Mouse (Mus musculus) fibroblast of lung, adult 2 months (primary cell): ENCODE data around the gene Rcsd1.
A peak's percentile ranks its signal among the peaks of the same experiment; 100 is the strongest.
"Not testable (repeated sequence)": the region's sequence is repeated elsewhere in the genome, so short reads cannot be mapped to it uniquely, and the experiment has no call there.

ENCODE experiments used
- DNase-seq: peaks from one replicate; pipeline ENCODE4 v3.0.0-alpha.2; 2011; ENCODE audit warnings: low read depth

Gene Rcsd1

DNA sequence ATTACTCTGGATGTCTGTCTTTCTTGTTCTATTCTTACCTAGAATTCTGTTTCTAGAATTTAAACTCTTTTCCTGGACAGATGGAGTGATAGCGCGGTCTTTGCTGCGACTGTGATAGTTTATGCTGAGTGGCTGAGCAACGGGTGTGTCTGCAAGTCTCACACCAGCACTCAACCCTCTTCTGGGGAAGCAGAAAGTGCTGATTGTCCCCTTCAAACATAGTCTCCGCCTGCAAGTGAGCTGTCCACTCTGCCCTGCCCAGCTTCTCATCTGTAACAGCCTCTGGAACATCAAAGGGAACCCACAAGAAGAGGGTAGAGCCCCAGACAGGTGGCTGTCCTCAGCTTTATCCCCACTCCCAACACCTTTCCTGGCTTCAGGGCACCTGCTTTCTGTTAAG, 19.7 kb downstream of the Rcsd1 start:
- DNase-seq = no peak

DNA sequence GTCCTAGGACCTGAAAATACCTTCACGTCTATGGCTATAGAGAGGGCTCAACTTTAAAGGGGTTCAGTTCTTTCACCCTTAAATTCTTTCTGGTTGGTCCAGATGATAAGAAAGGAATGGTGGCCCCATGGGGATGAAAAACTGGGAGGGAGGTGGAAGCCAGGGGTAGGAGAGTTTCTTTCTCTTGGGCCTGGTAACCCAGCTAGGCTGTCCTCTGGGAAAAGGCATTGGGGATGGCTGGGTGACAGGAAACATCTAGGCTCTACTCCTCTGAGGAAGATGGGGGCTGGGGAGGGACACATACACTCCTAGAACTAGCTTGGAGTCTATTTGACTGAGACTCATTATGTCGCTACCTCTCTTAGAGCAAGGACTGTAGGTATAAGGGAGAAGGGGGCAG, 21.7 kb downstream of the Rcsd1 start:
- DNase-seq = no peak

DNA sequence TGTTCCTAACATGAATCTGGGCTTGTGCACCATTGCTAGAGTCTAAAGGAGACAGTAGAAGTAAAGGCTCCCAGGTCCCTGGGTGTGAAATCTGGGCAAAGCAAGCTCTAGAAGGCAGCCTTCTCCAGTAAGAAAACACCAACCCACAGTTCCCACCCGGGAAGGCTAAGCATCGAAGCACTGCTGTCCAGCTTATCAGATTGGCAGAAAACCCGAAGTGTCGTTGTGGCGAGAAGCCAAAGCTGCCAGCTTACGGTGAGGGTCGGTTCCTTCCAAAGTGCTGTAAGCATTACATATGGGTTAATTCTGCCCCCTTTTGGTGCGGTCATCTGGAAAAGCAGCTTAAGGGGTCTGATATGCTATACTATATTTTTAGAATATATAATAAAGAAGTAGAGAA, 22.6 kb downstream of the Rcsd1 start:
- no peak for DNase-seq

DNA sequence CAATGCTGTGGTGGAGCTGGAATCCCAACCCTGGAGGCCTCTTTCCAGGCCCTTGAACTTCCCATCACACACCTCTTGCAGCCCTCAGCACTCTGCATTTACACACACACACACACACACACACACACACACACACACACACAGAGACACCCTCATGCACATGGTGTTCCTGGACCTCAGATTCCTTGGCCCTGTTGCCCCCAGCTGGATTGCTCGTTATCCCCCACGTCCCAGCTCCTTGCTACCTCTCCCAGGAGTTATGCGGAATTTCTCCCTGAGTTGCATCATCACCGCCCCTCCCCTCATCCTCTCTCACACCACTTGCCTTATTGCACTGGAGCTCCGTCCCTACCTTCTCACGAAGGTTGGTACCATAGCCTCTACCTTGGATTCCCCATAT, 23.2 kb downstream of the Rcsd1 start:
- no peak for DNase-seq

DNA sequence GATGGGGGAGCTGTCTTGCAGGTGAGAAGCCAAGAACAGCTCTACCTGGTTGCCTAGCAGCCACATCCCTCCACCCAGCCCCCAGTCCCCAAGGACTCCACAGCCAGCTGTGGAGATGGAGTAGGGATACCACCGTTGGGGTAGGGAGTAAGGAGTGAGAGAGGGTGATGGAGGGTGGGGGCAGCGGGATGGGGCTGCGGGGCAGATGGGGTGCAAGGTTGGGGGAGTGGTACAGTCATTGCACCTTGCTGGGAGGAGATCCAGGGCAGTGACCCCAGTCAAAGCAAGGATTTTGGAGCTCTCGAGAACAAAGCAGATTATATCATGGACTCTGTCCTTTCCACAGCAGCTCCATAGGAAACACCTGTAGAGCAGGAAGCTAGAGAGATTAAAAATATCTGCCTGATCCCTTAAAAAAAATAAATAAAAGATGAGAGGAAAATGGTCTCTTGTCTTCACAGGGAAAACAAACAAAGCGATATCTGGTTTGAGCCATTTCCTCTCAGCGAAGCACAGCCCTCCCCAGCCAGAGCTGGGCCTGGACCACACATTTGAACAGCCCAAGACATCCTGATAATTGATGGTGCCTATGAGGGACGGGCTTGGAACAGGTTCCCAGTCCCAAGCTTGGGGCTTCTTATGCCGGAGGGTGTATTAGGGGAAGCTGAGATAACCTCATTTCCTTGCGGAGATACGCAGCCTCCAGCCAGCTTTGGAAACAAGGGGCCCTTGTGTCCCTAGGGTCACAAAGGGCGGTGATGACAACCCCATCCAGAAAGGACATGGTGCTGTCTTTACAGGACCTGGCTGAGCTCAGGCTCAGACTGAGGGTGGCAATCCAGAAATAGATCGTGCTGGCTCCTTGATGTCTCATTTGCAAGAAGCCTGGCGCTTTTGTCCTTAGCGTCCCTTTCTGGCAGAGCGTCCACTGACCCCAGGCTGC, 25.0 kb downstream of the Rcsd1 start:
- no peak for DNase-seq

DNA sequence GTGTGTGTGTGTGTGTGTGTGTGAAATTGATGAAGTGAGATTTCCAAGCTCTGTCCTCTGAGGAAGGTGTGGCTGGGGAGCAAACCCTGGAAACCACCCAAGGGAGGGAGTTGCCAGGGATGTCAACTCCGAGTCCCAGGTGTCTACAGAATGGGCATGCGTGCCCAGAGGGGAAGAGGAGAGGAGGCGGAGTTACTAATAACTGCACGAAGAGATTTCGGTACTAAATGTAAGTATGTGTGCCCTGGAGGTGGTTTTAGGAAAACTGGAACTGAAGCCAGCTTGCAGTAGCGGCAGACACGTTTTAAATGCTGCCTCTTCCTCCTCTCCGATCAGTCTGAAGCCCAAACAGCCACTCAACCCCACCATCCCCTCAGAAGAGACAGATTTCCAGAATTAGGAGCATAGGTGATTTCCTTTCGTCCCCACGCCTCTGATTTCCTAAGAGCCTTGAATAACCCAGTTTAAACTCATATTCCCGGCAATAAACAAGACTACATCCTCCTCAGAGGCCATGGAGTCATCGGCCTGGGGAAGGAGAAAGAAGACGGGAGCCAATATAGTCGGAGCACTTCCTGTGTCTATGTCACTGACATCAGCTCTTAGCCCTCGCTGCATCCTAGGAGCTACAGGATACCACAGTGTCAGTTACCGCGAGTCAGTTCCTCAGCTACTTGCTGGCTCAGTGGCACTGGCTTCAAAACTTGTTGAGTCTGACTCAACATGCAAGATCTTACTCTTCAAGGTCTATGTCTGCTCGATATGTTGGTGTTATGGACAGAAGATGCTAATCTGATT, 27.3 kb downstream of the Rcsd1 start:
- DNase-seq = no peak

DNA sequence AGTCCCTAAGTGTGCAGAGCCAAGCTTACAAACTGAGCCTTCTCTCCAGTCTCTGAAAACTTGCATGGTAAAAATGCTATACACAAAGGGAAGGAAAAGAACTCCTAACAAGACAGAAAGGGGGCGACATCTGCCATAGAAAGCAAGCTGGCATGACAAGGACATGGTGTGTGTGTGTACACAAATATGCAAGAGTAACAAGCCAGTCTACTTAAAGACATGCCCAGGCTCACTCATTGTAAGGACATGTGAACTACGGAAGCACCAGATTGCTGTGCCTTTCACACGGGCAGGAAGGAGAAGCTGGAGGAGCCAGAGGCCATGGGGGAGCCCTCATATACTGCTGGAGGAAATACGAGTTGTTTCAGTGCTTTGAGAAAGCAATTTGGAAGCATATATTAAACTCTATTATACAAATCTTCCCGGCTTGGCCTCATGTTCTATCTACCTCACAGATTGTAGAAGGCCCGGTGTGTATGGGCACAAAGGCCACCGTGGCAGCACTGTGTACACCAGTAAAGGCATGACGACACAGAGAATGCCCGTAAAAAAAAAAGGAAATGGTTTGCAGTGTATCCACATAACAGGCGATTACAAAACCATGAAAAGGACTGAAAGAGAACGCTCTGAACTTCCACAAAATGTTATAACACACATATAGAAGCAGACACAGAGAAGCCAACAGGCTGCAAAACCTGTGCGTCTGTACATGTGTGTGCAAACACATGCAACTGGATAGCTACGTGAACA, 28.3 kb downstream of the Rcsd1 start:
- no peak for DNase-seq

DNA sequence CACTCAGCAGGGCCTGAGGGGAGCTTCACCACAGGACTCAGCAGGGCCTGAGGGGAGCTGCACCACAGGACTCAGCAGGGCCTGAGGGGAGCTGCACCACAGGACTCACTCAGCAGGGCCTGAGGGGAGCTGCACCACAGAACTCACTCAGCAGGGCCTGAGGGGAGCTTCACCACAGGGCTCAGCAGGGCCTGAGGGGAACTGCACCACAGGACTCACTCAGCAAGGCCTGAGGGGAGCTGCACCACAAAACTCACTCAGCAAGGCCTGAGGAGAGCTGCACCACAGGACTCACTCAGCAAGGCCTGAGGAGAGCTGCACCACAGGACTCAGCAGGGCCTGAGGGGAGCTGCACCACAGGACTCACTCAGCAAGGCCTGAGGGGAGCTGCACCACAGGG, 29.5 kb downstream of the Rcsd1 start:
- not testable (repeated sequence) for DNase-seq

DNA sequence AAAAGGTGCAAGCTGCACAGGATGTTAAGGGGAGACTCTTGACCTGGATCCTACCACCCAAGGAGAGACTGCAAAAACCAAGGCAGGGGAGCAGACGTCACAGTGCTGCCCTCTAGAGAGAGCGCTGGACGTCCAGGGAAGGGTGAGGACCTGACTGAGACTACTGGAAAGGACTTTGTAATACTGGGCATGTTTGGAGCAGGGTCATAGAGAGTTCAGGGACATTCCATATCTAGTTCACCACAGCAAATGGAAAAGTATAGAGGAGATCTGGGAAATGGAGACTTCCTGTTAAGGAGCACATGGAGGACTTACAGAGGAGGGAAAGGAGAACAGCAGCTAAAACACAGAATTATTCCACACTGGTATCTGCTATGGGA, 29.9 kb downstream of the Rcsd1 start:
- no peak for DNase-seq

DNA sequence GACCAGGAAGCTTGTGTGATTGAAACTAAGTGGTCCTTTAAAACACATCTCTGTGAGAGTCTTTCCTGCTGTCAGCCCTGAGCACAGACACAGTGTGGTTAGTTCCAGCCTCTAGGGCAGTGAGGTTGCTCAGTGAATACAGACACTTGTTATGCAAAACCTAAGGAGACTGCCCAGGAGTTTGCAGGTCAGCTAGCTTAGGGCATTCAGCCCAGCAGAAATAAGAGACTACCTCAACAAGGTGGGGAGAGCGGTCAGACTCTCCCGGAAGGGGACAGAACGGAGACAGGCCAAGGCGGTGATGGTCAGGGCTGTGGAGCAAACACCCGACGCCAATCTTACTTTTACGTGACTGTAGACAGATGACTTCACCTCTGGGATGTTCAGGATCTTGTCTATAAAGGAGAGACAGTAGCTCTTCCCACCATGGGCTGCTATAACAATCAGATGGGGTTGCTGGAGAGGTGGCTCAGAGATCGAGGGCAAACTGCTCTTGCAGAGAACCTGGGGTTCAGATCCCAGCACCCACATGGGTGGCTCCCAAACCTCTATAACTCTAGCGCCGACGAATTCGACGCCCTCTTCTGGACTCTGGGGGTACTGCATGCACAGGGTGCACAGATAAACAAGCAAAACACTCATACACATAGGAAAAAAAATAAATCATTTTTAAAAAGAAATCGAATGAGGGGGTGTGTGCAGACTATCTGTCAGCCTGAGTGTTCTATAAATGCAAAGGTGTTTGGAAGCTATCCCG, 30.5 kb downstream of the Rcsd1 start:
- no peak for DNase-seq

DNA sequence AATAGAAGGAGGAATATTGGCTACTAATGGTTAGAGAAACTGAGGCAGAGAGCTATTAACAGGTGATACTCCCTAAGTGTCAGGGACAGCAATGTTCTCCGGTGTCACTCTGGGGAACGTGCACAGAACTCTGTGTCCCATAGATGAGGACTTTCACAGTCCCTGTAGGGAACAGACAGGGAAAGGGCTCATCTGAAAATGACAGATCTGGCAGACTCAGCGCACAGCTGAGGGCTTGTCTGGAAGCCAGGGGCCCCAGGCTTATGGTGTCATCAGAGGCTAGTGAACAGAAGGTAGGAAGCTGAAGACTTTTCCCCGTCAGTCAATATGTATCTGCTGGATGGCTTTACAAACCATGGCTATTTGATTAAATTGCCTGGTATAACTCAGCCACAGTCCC, 32.0 kb downstream of the Rcsd1 start:
- DNase-seq = no peak

DNA sequence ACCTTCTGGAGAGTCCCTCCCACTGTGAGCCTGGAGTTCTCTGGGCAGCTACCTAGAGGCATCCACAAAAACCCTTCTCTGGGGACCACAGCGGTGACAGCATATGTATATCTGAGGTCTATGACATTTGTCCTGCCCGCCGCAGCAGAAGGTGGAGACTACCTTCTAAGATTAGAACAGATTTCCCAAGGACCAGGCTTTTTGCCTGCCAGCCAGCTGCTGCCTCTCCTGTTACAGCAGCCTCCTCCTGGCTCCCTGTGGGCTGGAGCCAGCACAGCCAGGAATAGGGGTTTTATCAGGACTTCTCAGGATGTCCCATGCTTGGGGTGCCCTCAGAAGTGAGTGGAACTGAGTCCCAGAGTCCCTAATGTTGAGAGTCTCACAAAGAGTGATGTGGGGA, 32.6 kb downstream of the Rcsd1 start:
- no peak for DNase-seq

DNA sequence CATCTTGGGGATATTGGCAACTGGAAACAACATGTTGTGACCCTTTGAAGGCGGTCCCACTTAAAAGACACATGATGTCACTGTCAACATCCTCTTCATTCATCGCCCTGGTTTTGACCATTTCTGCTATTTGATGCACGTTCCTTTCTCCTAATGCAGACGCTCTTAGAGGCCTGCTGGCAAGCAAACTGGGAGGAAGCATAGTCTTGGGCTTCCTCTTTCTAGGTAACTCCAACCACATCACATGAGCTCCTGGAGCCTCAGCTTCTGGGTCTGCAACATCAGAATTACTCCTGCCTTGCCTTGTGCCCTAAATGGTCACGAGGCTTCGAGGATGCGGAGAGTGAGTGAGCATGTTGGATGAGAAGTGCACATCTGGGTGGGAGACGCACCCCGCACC, 34.4 kb downstream of the Rcsd1 start:
- no peak for DNase-seq

DNA sequence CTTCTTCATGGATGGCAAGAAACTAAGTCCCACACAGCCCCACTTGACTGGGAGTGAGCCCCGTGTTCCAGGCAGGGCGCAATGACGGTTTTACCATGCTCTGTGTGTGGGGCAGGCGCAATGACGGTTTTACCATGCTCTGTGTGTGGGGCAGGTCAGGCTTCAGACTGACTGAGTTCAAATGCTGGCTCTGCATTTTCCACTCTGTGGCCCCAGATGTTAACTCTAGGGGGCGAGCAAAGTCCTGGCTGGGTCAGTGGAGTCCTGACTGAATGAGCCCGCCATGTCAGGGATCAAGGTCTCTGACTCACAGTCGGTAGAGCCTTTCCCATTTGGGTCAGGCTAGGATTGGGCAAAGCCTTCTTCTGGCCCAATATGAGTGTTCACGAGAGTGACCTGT, 37.2 kb downstream of the Rcsd1 start:
- no peak for DNase-seq

DNA sequence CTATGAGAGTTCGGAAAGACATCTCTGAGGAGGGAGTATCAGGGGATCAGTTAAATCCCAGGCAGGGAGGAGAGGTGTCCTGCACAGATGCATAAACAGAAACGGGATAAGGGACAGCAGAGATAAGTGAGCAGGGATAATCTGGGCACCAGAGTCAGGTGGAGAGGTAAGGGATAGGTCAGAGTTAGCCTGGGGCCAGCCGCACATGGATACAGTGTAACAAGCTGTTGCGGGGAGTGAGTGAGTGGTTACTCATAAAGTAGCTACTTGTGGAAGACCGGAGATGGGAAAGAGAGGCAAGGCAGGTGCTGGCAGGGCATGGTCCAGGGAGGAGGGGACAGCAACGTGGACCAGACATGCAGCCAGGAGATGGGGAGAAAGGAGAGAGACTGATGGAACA, 39.5 kb downstream of the Rcsd1 start:
- DNase-seq = no peak

DNA sequence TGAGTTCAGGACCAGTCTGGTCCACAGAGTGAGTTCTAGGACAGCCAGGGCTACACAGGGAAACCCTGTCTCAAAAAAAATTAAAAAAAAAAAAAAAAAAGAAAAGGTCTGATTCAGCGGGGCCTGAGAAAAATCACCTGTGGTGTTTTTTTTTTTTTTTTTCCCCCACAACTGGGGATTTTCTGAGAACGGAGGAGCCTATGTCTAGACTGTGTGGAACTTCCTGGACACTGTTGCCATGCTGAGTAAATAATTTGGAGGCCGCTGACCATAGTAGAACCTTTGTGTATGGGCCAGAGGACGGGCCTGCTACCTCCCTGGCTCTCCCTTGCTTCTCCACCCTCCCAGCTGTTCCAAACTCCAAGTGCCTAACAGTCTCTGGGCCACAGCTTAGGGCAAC, 40.7 kb downstream of the Rcsd1 start:
- DNase-seq = peak; percentile 40

DNA sequence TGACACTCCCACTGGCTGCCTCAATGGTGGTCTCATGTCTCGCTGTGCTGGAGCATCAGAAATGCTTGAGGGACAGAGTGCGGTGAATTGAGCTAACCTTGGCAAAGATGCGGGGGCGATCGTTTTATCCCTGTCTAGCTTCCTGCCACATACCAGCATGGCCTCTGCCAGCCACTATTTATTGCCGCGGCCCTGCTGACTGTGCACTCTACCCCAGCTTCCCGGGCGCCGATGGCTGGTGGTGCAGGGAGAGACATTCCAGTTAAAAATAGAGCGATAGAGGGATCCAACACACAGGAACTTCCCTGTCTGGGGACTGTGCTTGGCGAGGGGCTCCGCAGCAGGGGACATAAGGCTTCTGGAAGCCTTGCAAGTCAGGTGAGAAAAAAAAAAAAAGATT, 42.2 kb downstream of the Rcsd1 start:
- DNase-seq = no peak

DNA sequence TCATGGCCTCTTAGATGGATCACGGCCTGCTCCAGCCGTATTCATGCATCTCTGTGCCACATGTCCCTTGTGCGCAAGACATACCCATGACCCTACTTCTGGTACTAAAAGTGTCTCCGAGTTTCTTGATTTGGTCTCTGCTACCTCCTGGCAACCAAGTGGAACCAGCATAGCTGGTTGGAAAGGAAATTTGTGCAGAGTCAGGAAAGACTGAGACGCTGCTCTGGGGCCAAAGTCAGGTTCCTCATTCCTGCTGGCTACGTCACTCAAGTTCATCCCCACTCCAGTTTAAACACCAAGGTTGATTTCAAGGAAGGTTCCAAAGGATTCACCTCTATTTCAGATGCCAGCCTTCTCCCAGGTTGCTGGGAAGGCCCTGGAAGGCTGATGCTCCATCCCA, 42.6 kb downstream of the Rcsd1 start:
- DNase-seq = no peak

DNA sequence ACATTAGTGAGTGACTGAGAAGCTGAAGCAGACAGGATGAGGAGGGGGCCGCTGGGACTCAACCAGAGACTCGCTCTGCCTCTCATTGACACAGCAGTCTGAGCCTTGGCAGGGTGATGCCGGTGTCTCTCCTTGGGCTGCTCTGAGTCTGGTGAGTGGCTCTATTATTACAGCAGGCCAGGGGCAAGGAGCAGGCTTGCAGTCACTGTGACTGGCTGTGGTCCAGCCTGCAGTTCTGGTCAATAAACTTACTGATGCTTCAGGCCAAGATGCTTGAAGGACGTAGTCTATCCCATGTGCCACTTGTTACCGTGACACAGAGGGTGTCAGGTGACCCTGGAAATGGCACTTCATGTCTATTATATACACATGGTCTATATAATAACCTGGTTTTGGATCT, 43.8 kb downstream of the Rcsd1 start:
- no peak for DNase-seq

DNA sequence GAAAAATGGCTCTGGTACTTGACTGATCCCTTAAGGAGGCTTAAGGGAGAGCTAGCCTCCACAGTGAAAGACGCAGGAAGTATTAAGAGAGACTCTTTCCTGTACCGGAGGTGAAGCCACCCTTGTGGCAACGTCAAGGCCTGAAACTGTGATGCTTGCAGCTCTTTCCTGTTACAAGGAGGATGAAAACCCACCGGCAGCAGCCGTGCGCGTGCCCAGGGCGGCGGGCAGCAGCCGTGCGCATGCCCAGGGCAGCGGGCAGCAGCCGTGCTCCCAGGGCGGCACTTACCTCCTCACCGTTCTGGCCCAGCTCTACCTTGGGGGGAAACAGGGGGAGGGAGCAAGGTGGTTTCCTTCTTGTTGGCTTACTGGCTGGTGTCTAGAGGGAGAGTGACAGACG, 46.3 kb downstream of the Rcsd1 start:
- DNase-seq = no peak

DNA sequence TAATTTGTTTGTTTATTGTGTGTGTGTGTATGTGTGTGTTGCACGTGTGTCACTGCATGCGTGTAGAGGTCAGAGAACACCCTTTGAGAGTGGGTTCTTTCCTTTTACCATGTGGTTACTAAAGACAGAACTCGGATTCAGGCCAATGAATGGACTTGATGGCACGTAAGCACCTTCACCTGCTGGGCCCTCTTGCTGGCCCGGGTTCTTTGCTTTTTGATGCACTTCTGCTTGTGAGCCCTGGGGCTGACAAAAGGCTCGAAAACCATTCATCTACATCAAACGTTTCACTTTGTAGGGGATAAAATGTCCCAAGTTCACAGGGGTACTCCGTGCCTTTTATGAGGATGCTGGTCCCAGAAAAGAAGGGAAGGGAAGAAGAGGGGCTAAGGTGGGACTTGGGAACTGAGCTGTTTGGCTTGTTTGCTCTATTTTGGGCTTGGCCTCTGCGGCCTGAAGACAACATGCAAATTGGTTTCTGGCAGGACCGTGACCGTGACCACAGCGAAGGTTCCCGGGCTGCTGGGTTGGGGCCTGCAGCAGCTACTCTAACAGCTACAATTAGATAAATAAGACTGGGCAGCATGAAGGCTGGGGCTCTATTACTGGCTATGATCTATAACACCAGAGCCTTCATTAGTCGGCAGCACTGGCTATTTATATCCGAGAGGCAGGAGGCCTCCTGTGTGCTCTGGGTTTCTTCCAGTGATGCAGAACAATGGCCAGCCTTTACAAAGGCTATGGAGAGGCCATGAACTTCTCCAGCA, 46.9 kb downstream of the Rcsd1 start:
- no peak for DNase-seq
